Mouse (Mus musculus) midbrain, postnatal 0 days (tissue): ENCODE measurements around the gene Cpa5. TPM values are rescaled to one million over a fixed set of nuclear protein-coding genes. Genes with fewer than 3 reads are reported as not detected.

Experiments
- ATAC-seq: fragments of 200-750 bp; cut with Nextera tagmentation; 2 replicates; pipeline ENCODE4 v1.8.0; 2017; ENCODE audit warnings: moderate number of reproducible peaks, mild to moderate bottlenecking, moderate TSS enrichment, moderate library complexity; ENCODE audit not compliant: low FRiP score
- DNase-seq: peaks from one replicate; pipeline ENCODE4 v3.0.0-alpha.2; 2015; ENCODE audit warnings: low spot score
- H3K27ac ChIP-seq: fragments of 300-500 bp; sonication (generic); 2 replicates; pipeline ENCODE4 v1.5.1; 2014; ENCODE audit warnings: low read depth, mild to moderate bottlenecking, low read length, mixed read lengths
- H3K27me3 ChIP-seq: fragments of 300-500 bp; sonication (generic); 2 replicates; pipeline ENCODE4 v1.6.1; 2014; ENCODE audit warnings: low read length, control low read depth, mixed read lengths; ENCODE audit not compliant: insufficient read depth
- H3K36me3 ChIP-seq: fragments of 300-500 bp; sonication (generic); 2 replicates; pipeline ENCODE4 v1.6.1; 2014; ENCODE audit warnings: low read length, control low read depth, mixed read lengths; ENCODE audit not compliant: insufficient read depth
- H3K4me1 ChIP-seq: fragments of 300-500 bp; sonication (generic); 2 replicates; pipeline ENCODE4 v1.6.1; 2014; ENCODE audit warnings: mild to moderate bottlenecking, control low read depth, antibody characterized with exemption, low read length, mixed read lengths; ENCODE audit not compliant: insufficient read depth
- H3K4me2 ChIP-seq: fragments of 300-500 bp; sonication (generic); 2 replicates; pipeline ENCODE4 v1.6.1; 2014; ENCODE audit warnings: low read depth, mild to moderate bottlenecking, low read length, mixed read lengths; ENCODE audit not compliant: poor library complexity, severe bottlenecking
- H3K4me3 ChIP-seq: fragments of 300-500 bp; sonication (generic); 2 replicates; pipeline ENCODE4 v1.5.1; 2014; ENCODE audit warnings: low read depth, mild to moderate bottlenecking, low read length, moderate library complexity
- H3K9ac ChIP-seq: fragments of 300-500 bp; sonication (generic); replicated peaks from 2 replicates; pipeline ENCODE4 v1.6.1; 2014; ENCODE audit warnings: mild to moderate bottlenecking, low read length, moderate library complexity, mixed read lengths; ENCODE audit not compliant: poor library complexity, severe bottlenecking
- H3K9me3 ChIP-seq: fragments of 300-500 bp; sonication (generic); 2 replicates; pipeline ENCODE4 v1.6.1; 2016; ENCODE audit warnings: low read length, control low read depth
- CTCF ChIP-seq: IDR thresholded peaks from 2 replicates; pipeline ENCODE4 v1.5.1; 2016; ENCODE audit warnings: antibody characterized with exemption, mild to moderate bottlenecking
- WGBS: fragments of 180-500 bp; shearing (Covaris S2); extraction: QIAGEN DNeasy Blood & Tissue Kit; methylation state at CpG from one replicate; pipeline ENCODE4 v1.1.7; 2014; 5-methylcytosine and 5-hydroxymethylcytosine counted together
- polyA plus RNA-seq: library from polyadenylated mRNA; unstranded; fragments of >200 nt; fragmentation: Nextera tagmentation; extraction: Ambion mirVana; gene quantifications from 2 replicates; pipeline ENCODE4 v1.2.1, GENCODE M21; 2015
- total RNA-seq: library from RNA; depleted of rRNA; stranded (reverse); fragments of >200 nt; gene quantifications from 2 replicates; pipeline ENCODE4 v1.2.3, GENCODE M21; 2014

The Cpa5 gene
- total and polyA plus RNA-seq, 2 experiments from 2014 or later, result not detected

DNA sequence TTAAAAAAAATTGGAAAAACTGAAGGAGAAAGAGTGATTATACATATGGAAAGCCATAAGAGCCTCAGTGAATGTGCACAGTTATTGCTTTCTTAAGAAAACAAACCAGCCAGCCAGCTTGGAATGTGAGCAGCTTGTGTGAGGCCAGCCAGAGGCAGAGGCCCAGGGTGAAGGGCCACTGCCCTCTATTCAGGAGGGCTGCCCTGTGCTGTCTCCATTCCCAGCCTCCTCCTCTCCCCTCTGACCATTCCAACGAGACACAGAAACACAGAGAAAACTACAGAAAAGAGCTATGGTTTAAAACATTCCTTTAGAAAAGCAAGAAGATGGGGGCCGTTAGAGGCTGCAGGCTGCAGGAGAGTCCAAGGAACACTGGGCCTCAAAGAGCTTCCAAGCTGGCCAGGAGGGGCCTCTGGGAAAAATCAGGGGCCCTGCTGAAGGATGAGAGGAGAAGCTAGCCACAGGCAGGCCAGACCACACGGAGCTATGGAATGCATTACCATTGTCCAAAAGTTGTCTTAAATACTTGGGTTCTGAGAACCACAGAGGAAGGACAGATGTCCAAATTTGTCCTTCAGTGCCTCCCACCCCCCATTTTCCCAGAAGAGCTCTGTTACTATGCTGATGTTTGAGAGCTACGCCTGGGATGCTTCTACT, 25.5 kb downstream of the Cpa5 start:
- H3K4me2 ChIP-seq, result no peak overlapping the region
- ATAC-seq, result no peak
- no peak overlapping the region for H3K9ac ChIP-seq
- no peaks in the 10 kb centered on the region for H3K9me3 ChIP-seq
- no peak overlapping the region for H3K4me3 ChIP-seq
- 0 out of 2 replicates have a peak overlapping the region, but pooled peaks have one; percentile 12 for H3K27ac ChIP-seq
- no peak for DNase-seq
- H3K36me3 ChIP-seq, result no peaks in the 10 kb centered on the region
- 42% methylated on average over 4 of the region's 4 CpGs for WGBS
- no peaks in the 10 kb centered on the region for H3K27me3 ChIP-seq
- TF ChIP-seq CTCF, result no peak
- H3K4me1 ChIP-seq, result no peaks in the 10 kb centered on the region

DNA sequence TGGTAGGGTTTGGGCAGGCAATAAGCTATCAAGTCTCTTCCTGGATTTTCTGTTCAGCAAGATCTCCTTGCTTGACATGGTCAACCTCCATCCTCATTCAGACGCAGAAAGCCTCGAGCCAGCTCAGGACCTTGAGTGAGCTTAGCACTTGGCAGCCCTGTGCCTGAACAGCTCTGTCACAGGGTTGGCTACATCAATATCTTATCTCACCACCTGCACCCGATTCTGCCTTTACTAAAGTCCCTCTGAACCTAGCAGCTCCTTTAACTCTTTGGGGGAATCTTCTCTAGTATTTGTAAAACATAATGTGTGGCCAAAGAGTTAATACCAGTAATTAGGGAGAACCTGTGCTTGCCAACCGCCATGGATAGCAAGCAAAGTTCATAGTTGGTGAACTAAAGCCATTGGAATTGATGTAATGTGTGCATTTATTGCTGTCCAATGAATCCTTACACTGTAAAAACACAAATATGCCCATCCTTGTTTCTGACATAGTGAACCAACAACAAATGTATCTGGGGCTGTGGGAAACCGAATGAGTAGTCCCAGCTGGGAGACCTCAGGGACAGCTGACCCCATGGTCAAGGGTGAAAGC, 28.0 kb downstream of the Cpa5 start, which contains the start of gene Cpa1:
Cpa1 (plus strand) TSS at position 545 of the 595 bp plus-strand sequence.
- 88% methylated on average over 5 of the region's 5 CpGs for WGBS
- Histone ChIP-seq H3K9ac (no peak within 1 kb of the TSS), H3K9me3 (no peaks in the 10 kb centered on the region), H3K27ac (no peak within 1 kb of the TSS), H3K36me3 (no peaks in the 10 kb centered on the region), H3K4me1 (no peaks in the 10 kb centered on the region), H3K4me3 (no peak within 1 kb of the TSS), H3K27me3 (no peaks in the 10 kb centered on the region), H3K4me2 (no peak within 1 kb of the TSS)
- ATAC-seq, result no peak
- no peak for DNase-seq
- no peak for TF ChIP-seq CTCF

DNA sequence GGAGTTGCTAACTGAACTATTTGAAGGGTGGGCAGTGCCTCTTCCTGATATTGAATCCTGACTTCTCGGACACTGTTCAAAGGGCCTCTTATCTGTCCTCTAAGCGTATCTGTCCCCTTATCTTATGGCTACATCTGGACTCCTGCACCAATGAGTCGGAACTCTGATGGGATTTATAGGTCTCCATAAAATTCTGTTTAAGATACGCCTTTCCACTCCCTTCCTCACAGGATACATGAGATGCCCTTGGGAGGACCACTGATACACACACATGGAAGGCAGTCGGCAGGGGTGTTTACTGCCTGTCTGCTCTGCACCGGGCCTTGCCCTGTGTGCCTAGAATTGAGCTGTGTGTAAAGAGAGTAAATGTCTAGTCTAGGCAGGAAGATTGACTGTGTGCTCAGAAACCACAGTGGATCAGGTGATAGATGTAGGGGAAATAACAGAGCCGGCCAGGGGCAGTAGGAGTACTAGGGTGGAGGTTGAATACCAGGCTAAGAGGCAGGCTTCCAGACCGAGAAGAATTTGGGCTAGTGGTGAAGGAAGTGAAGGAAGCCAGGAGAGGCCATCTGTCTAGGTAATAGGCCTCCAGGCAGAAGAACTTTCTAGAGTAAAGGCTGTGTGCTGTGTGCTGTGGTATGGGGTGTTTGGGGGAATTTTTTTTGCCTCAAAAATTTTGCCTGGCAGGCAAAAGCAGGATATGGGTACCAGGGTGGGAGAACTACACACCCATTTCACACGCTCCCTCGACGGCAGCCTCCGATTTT, 33.1 kb downstream of the Cpa5 start:
- no peak for ATAC-seq
- Histone ChIP-seq H3K27me3 (no peaks in the 10 kb centered on the region), H3K36me3 (no peaks in the 10 kb centered on the region), H3K27ac (no peak overlapping the region), H3K9me3 (no peaks in the 10 kb centered on the region), H3K4me2 (no peak overlapping the region), H3K4me3 (no peak overlapping the region), H3K4me1 (no peaks in the 10 kb centered on the region), H3K9ac (no peak overlapping the region)
- no peak for DNase-seq
- WGBS, result 86% methylated on average over 12 of the region's 12 CpGs
- TF ChIP-seq CTCF, result no peak

DNA sequence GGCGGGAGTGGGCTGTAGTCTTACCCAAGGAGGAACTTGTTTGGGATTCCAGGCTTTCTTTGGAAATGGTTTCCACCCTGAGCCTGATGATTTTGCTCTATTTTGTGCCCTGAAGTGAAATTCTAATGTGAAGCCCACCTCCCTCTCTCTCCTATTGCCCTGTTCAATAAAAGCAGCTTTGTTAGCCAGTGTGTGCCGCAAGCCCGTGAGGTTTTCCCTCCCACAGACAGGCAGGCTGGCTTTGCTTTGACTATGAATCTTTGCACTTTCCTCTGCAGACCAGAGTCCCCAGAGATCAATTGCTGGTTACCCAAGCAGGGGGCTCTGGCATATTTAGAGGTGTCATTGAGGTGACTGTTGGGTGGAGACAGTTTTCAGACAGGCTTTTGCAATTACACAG, 33.7 kb downstream of the Cpa5 start:
- TF ChIP-seq CTCF, result no peak
- WGBS, result 56% methylated on average over 3 of the region's 3 CpGs
- no peaks in the 10 kb centered on the region for H3K36me3 ChIP-seq

DNA sequence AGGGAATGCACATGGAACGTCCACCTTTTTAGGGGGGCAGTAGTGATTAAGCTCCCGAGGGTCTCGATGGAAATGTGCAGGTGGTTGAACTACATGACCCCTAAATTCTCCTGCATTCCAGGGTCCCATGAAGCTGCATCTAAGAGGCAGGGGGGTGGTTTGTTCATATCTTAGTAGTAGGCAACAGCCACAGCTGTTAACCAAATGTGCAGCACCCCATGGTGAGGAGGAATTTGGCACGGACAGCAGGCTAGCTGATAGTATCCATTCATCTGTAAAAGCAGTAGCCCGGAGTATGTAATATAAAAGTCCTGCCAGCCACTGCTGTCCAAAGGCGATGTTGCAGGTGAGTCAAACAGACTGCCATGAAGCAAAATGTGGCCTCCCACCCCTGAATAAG, 34.6 kb downstream of the Cpa5 start:
- Histone ChIP-seq H3K9ac (no peak overlapping the region), H3K4me1 (no peaks in the 10 kb centered on the region), H3K36me3 (no peaks in the 10 kb centered on the region), H3K27me3 (no peaks in the 10 kb centered on the region), H3K27ac (no peak overlapping the region), H3K4me3 (no peak overlapping the region), H3K9me3 (no peaks in the 10 kb centered on the region), H3K4me2 (no peak overlapping the region)
- ATAC-seq (no peak), DNase-seq (no peak)
- TF ChIP-seq CTCF, result no peak
- 79% methylated on average over 6 of the region's 6 CpGs for WGBS

More for the DNA sequence above, 33.7 kb downstream of the Cpa5 start:
- H3K4me3 ChIP-seq, result no peak overlapping the region
- H3K9ac ChIP-seq, result no peak overlapping the region
- no peak overlapping the region for H3K27ac ChIP-seq
- no peaks in the 10 kb centered on the region for H3K27me3 ChIP-seq
- DNase-seq (no peak), ATAC-seq (no peak)
- H3K4me2 ChIP-seq, result no peak overlapping the region
- no peaks in the 10 kb centered on the region for H3K4me1 ChIP-seq
- H3K9me3 ChIP-seq, result no peaks in the 10 kb centered on the region
